Mouse (Mus musculus) spleen, adult 2 months (tissue): ENCODE measurements around the gene Blcap.

ENCODE experiments used
- CTCF ChIP-seq: fragments of 200-500 bp; IDR thresholded peaks from 2 replicates; pipeline ENCODE4 v1.5.1; 2011; ENCODE audit warnings: mild to moderate bottlenecking, inconsistent platforms; ENCODE audit not compliant: insufficient read depth, insufficient read length, insufficient replicate concordance; ENCODE audit errors: extremely low read depth
- POLR2A ChIP-seq: fragments of 200-500 bp; IDR thresholded peaks from 2 replicates; pipeline ENCODE4 v1.6.1; 2011; ENCODE audit warnings: low read depth, low read length, inconsistent platforms

DNA sequence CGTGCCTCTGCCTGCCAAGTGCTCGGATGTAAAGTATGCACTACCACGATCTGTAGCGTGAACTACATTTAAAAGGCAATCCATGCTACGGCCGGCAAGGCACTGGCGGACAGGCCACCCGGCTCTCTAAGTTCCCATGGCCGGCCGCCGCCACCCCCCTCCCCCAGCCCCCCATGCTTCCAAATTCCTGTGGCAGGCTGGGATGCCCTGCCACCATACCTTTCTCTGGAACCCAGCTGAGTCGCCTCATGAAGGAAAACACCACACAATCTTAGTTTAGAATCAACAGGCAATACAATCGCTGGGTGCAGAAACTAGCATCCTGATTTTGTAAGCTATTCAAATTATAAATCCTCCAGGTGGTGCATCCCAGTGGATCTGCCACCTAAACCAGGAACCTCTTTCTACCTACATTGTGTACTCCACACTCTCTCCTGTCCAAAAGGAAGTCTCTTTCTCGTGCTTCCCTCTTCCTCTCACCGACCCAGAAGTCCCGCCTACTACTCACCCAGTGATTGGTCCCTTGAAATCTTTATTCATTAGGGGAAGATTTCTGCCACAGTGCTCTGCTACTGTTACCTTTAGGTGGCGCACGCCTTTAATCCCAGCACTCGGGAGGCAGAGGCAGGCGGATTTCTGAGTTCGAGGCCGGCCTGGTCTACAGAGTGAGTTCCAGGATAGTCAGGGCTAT lies 25.9 kb upstream of the Blcap start:
- TF ChIP-seq POLR2A = no peak
- TF ChIP-seq CTCF = no peak
